Mouse (Mus musculus) cerebellum, postnatal 25 days (tissue): Measurements from ENCODE around the gene Nlrp4f.

ENCODE experiments used
- DNase-seq, 2 experiments: peaks; one replicate each; pipeline ENCODE4 v3.0.0; 2021; ENCODE audit warnings: mixed read lengths in 2 of 2

Gene Nlrp4f

GRCm38 (mm10) chr13:65205877-65206276 is at the start of gene Nlrp4f:
Gene Nlrp4f (minus strand): TSS chr13:65205977.
- no peak for DNase-seq

GRCm38 (mm10) chr13:65243273-65243672 is 37.5 kb upstream of the Nlrp4f start:
- DNase-seq = no peak

GRCm38 (mm10) chr13:65242319-65242787 is 36.6 kb upstream of the Nlrp4f start:
- peak in 1 of 2 experiments; percentile 12 for DNase-seq

GRCm38 (mm10) chr13:65241627-65242318 is 36.0 kb upstream of the Nlrp4f start:
- no peak for DNase-seq

- peak; percentile 97 to 98 for DNase-seq
Measured at GRCm38 (mm10) chr13:65241099-65241626, 35.4 kb upstream of the Nlrp4f start.

- peak; percentile 95 to 98 for DNase-seq
Measured at GRCm38 (mm10) chr13:65240509-65241098, 34.8 kb upstream of the Nlrp4f start.

GRCm38 (mm10) chr13:65237211-65237610 is 31.4 kb upstream of the Nlrp4f start:
- no peak for DNase-seq

- DNase-seq = no peak
Measured at GRCm38 (mm10) chr13:65226657-65227056, 20.9 kb upstream of the Nlrp4f start.

- no peak for DNase-seq
Measured at GRCm38 (mm10) chr13:65225945-65226344, 20.2 kb upstream of the Nlrp4f start.

- no peak for DNase-seq
Measured at GRCm38 (mm10) chr13:65200667-65201066, 5.1 kb downstream of the Nlrp4f start.

GRCm38 (mm10) chr13:65176472-65177091 is 29.2 kb downstream of the Nlrp4f start:
- DNase-seq = no peak

- DNase-seq = peak; percentile 14 to 33
Measured at GRCm38 (mm10) chr13:65175734-65176471, 29.9 kb downstream of the Nlrp4f start.

GRCm38 (mm10) chr13:65174102-65174501 is 31.7 kb downstream of the Nlrp4f start:
- DNase-seq = no peak

- DNase-seq = no peak
Measured at GRCm38 (mm10) chr13:65149940-65150339, 55.8 kb downstream of the Nlrp4f start, which contains the start of gene Olfr466. Gene Olfr466 (plus strand): TSS chr13:65150240.

GRCm38 (mm10) chr13:65137789-65138188 is 68.0 kb downstream of the Nlrp4f start, which contains the start of gene Olfr465-ps1:
Gene Olfr465-ps1 (plus strand): TSS chr13:65138089.
- no peak for DNase-seq
